Mouse (Mus musculus): ENCODE measurements around the gene Gpr161.
"Not testable (repeated sequence)": the region's sequence is repeated elsewhere in the genome, so short reads cannot be mapped to it uniquely, and the experiment has no call there.

The Gpr161 gene

DNA sequence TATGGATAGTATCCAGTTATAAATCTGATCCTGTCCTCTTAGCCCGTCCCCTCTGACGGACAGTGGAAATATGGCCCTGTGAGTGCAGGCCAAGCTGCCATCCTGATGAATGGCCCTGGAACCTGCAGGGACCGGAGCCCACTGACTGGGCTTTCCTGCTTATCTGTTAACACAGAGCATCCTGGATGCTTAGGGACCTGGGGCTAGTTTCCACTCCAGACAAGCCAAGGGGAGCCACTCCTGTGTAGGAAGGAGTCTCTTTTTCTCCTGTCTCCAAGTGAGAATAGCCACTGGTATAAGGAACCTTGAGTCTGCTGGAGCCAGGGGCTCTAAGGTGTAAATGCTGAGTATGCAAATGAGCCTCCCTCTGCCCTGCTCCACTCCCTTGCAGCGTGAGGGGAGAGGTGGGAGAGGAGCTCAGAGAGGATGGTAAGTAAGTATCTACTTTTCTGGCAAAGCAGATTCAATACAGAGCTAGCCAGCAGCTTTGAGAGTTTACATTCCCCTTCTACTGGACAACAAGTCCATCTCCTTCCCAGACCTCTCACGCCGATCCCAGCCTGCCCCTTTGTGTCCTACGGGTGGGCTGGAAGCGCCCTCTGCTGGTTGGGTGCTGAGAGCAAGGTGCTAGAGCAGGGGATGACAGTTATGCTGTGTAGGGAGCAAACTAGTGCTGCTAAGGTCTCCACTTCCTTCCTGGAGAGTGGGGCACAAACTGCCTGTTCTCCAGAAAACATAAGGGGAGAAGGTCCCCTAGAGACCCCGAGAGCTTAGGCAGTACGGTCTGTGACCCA lies 24.7 kb downstream of the Gpr161 start:
- DNase-seq = peak; percentile 80

DNA sequence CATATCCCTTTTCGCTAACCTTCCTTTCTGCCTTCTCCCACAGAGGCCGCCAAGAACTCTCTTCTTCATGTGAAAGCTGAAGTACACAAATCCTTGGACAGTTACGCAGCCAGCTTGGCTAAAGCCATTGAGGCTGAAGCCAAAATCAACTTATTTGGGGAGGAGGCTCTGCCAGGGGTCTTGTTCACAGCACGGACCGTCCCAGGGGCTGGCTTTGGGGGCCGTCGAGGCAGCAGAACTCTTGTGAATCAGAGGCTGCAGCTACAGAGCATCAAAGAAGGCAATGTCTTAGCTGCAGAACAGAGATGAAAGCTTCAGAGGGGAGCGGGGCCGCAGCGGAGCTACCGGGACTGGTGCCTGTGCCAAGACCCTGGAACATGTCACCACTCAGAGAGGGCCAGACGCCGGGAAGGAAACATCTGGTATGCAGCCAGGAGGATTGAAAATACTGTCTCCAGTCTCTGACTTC lies 25.8 kb downstream of the Gpr161 start:
- no peak for DNase-seq

DNA sequence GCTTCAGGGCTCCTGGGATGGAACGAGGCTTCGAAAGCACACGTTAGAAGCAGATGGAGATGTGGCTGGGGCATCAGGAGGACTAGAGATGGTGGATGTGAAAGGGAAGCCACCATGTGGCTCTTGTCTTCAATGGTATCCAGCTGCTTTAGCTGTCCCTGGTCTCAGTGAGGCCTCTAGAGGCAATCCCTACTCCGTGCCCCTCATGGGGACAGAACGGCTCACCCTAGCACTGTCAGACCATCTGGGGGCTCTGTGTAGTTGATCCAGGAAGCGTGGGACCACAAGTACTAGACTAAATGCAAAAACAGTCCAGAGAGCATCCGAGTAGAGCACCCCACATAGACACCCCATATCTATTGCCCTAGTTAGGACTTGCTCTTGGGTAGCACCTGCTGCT lies 26.3 kb downstream of the Gpr161 start:
- DNase-seq = no peak

DNA sequence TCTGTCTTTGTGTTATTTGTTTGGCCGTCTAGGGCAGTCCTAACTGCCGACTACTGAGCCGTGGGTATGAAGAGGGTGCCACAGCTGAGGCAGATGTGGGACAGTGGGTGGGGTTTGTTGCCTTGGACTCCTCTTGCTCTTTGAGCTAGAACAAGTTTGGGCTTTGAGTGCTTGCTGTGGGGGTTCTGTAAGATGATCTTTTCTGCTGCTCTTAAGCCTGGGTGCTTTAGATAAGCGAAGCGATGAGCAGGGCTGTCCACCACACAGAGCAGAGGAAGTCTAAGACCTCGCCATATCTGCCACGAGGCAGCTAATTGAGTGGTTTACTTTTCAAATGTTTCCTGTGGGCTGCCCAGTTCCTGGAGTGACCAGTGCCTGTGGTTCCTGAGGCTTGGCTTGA lies 27.3 kb downstream of the Gpr161 start:
- peak; percentile 58 for DNase-seq

DNA sequence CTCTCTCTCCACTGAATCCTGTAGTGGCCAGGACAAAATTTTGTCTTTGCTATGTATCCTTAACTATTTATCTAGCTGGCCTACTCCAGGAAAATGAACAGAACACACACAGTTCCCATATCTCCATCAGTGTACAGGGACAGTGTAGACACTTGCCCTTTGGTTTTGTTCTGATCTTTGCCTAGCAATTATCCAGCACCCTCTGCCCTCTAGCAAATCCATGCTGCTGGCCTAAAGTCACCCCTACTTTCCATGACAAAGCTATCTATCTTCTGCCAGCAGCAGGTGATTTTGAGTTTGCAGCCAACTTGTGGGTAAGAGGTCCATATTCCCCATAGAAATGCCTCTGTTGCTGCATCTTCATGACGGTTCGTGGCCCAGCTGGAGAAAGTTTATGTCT lies 31.8 kb downstream of the Gpr161 start:
- DNase-seq = no peak

DNA sequence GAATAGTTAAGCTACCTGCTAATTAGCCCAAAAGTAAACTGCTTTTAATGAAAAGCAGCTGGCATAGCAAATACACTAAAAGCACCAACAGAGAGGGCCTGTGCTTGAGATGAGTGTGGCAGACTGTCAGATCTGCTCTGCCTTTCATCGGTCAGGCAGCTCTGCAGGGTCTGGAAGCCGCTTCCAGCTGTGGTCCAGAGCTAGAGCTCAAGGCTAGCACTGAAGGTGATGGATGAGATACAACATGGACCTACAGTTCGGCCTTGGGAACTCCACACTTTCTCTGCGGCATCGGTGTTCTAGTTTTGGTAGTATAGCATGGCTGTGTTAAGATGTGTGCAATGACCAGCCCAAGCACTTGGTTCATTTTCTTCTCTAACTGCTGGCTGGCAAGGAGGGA lies 32.2 kb downstream of the Gpr161 start:
- DNase-seq = no peak

DNA sequence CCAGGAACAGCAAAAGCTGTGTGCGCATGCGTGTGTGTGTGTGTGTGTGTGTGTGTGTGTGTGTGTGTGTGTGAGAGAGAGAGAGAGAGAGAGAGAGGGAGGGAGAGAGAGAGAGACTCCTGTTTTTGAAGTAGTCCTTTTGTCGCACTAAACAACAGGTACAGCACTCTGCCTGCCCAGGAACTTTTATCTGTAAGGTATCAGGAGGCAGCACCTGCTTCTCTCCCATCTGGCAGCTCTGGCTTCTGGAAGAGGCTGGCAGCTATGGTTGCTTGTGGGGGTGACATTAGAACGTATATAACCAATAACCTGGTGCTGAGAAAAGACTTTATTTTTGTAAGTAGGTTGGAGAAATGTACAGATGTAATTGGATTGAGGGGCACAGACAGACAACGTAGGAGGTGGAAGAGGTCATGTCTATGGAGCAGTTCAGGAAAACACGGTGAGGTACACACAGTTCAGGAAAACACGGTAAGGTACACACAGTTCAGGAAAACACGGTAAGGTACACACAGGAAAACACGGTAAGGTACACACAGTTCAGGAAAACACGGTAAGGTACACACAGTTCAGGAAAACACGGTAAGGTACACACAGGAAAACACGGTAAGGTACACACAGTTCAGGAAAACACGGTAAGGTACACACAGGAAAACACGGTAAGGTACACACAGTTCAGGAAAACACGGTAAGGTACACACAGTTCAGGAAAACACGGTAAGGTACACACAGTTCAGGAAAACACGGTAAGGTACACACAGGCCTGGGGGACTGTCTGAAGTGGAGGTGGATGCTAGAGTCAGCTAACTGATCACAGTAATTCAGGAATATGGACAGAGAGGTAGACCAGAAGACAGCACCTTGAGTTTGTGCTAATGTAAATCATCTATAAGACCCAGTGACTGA lies 33.0 kb downstream of the Gpr161 start:
- DNase-seq = not testable (repeated sequence)

DNA sequence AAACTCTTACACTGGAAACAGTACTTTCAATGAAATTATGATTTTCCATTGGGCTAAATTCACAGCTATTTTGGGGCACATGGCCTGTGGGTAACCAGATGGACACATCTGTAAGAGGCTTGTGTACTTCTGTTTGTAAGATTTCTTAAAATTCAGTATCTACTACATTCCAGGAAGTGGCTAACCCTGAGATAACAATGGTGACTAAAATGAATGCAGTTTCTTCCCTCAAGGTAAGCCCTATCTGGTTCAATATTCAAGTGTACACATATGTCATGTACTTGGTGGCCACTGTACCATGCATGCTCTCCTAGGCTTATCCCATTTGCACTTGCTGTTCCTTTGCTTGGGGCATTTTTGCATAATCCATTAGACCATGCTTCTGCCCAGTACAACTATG lies 35.3 kb downstream of the Gpr161 start:
- DNase-seq = no peak

DNA sequence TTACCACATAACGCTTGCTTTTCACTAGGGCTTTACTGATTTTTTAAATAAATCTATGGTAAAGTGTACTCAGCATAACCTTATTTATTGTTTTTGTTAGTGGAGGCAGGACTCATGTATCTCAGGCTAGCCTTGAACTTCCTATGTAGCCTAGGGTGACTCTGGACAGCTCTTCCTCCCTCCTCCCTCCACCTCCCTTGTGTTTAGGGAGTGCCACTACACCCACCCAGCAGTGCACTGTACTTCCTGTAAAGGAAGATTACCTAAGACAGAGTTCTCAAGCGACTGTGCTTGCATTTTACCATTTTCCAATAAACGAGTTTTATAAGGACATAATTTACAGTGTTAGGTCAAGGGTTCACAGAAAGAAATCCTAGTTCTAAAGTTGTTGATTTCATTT lies 37.2 kb downstream of the Gpr161 start:
- no peak for DNase-seq

DNA sequence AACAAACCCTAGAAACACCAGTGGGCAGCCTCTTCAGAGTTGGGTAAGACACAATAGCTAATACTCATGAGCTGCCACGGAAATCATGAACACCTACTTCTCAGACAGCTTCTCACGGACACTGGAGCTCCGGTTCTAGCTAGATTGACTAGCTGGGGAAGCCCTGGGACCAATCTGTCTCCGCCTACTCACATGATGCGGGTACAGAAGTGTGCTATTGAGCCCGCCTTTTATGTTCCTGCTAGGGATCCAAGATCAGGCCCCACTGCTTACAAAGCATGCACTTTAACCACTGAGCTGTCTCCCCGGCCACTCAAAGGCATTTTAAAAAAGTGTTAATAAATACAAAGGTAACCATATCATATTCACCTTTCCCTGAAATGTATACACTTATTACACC lies 46.5 kb downstream of the Gpr161 start:
- DNase-seq = no peak

DNA sequence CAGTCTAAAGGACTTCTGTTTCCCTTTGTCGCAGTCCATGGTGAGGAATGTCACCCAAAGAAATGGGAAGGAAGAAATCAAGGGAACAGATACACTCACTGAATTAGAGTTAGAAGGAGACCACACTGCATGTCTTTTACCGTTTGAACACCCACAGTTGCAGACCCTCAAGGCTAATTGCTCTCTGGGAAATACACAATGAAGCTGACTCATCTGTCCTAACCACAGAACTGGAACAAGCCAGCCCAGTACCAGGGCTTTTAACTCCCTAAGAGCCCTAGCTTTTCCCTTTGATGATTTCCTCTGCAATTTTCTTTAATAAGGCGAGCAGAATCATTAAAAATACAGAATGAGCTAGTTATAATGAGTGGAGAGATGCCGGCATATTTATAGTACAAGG lies 48.9 kb downstream of the Gpr161 start:
- no peak for DNase-seq

DNA sequence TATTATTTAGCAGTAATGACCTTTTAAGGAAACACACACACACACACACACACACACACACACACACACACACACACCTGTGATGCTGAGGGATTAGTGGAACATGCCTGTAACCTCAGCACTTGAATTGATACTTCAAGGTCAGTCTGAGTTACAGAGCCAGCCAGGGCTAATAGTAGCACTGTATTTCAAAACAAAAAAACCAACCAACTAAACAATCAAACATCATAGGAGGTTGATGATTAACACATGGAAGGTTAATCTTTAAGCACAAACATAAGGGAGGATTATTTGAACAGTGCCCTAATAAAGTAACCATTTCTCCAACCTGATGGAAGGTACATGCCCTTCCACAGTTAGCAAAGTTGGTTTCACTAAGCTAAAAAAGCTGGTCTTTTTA lies 53.0 kb downstream of the Gpr161 start:
- DNase-seq = no peak

DNA sequence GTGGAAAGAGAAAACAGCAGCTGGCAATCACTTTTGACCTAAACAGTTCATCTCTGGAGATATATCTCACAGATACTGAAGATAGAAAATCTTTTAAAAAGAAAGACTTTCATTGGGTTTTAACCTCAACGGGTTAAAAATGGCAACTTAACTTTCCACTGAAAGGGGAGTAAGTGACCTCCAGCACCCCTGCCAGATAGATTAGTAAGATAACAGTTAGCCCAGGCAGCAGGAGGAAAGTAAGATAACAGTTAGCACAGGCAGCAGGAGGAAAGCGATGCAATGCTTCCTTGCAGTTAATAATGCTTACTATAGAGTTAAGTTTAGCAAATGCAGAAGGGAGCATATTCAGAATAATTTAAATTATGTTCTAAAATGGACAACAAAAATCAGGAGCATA lies 60.8 kb downstream of the Gpr161 start:
- DNase-seq = peak; percentile 18

DNA sequence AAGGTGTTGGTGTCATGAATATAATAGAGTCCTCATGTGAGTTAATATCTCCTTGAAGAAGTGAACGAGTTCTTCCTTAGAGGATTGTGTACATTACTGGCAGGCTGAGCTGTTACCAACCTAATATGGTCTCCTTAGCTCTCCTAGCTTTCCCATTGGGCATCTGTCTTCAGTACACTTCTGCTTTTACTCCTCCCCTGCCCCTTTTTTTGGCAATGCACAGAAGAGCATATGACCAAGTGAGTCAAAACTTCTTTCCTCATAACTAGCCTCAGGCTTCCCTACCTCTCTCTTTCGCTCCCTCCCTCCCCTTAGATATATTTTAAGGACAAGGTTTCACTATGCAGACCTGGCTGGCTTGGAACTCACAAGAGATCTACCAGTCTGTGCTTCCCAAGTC lies 67.7 kb downstream of the Gpr161 start:
- no peak for DNase-seq

DNA sequence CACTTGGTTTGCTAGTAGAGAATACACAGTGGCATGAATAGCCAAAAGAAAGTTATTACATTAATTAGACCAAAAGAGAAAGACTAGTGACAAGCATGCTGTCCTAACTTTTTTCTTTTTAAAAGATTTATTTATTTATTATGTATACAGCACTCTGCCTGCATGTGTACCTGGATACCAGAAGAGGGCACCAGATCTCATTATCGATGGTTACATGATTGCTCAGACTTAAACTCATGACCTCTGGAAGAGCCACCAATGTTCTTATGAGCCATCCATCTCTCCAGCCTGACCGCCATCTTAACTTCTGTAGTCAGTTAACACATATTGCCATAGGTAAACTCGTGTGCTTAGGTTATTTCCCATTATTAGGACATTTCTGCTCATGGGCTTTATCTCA lies 69.5 kb downstream of the Gpr161 start:
- no peak for DNase-seq

DNA sequence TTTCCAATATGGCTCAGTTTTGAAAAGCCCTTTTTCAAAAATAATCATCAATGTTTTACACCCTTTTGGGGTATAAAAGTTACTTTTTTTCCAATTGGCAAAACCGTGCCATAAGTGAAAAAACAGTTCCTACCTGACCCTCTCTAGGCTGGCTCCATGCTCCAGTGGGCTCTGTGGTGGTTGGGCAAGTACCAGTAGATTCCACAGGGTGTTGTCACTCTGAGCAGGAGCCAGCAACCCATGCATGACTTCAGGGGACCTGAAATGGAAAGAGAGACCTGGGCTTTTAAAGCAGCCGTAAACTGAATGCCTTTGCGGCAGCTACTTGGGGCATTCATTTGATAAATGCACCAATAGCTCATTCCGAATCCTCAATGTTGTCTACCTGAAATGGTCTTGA lies 75.4 kb downstream of the Gpr161 start:
- no peak for DNase-seq

DNA sequence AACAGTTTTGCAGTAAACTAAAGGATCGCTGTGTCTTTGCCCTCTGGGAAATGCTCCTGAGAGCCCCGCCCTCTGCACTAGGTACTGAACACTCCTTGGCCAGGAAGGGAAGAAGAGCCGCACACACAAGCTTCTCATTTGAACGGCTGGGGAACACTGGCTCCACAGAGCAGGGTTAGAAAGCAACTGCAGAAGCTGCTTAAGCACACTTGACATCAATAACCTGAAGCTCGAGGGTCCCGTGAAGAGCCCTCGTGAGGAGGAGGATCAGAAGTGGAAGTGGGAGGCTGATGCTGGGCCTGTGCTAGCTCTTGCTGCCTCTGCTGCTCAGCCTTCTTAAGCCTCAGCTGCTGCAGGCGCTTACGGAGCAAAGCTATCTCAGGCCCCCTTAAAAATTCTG lies 78.2 kb downstream of the Gpr161 start:
- no peak for DNase-seq
